Mouse (Mus musculus) duodenum, adult 2 months (tissue): ENCODE measurements around the gene Gm17545. TPM values are rescaled to one million over a fixed set of nuclear protein-coding genes. Genes with fewer than 3 reads are reported as not detected.

Source experiments
- polyA plus RNA-seq: library from polyadenylated mRNA; depleted of rRNA; stranded (reverse); fragments of >200 nt; gene quantifications from 2 replicates; pipeline ENCODE4 v1.2.3, GENCODE M21; 2012; ENCODE audit warnings: low replicate concordance; rRNA removed

Gene Gm17545
- not detected in 2 replicates for polyA plus RNA-seq

DNA sequence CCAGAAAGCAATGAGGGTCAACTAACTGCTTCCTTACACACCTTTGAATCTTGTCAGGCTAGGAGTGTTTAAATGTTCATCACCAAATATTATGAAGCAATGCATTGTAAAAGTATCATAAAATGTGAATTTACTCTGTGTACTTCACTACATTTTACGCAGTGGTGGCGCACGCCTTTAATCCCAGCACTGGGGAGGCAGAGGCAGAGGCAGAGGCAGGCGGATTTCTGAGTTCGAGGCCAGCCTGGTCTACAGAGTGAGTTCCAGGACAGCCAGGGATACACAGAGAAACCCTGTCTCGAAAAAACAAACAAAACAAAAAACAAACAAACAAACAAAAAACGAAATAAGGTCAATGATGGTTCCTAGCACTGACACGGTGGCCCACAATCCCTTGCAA lies at the start of gene Gm17545:
Gene Gm17545, plus strand, starts transcription at position 301 of the 400 bp plus-strand sequence.

DNA sequence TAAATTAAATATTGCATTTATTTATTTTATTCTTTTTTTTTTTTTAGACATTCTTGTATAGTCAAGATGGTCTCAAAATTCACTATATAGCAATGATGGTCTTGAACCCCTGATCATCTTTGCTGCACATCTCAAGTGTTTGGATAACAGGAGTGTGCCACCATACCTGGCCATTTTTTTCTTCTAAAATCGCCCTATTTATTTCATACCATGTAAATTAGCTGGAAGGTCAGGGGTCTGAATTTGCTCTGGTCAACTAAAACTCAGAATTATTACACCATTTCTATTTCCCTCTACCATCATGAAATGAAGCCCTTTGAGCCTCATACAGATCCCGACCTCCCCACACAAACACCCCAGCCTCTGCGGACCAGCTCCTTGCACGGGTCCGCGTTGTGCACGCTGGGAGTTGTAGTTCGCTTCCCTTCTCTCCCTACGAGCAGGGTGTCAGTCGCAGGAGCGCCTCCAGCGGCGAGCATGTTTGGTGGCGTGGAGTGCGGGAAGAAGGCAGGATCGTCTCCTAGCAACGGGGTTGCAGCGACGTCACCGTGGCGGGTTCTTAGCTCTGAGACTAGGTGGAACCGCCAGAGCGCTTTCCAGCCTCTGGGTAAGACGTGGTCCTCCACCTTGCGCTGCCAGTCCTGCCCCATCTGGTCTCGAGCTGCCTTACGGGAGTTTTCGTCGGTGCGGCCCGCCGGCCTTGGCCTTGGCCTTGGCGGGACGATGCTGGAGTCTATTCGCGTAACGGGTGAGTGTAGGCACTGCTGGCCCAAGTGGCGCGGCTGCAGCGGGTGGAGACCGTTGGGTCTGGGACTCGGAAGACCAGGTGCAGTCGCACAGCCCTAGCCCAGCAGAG lies 42.9 kb upstream of the Gm17545 start, which contains the start of gene 9530077C05Rik:
Gene 9530077C05Rik, plus strand, starts transcription at position 512 of the 856 bp plus-strand sequence.

DNA sequence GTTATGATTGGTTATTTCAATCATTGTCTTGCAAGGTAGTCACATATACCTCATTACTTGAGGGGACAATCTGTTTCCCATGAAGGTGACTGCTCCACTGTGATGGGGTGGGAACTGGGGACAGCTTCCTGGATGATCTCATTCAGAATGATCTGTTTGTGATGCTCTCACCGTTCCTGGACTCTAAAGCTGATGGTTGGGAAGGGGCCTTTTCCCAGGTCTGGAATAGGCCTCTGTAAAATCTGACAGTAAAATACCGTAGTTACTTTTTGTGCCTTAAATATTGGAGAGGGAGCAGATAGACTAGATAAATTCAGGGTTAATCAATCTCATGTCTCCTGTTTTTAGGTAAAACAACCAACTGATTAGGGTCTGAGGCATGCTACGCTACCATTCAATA lies 15.6 kb downstream of the Gm17545 start, which contains the start of gene Rp9:
Gene Rp9, minus strand, starts transcription at position 101 of the 400 bp plus-strand sequence.

DNA sequence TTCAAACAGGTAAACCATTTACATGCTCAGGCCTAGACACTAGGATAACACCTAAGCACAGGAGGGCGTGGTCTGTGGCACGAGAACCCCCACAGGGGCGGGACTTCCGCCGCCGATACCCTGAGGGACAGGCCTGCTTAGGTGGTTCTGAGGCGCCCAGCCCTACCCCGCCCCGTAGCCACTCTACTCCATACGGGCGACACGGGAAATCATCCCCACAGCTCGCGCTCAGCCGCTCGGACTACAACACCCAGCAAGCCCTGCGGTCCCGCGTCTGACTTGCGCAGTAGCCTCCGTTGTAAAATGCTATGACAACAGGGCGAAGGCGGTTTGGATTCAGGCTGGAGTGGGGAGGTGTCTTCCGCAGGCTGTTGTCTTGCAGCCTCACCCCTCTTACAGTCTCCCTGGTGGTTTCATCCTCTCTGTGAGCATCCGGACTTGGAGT lies 21.4 kb downstream of the Gm17545 start, which contains the start of gene Bbs9:
Gene Bbs9, plus strand, starts transcription at position 292 of the 445 bp plus-strand sequence.

Other genes with a start within 250 kb of the Gm17545 start
- 3.2 and 8.3 TPM in 2 replicates for gene Zfp809, start 228.6 kb upstream of the Gm17545 start, polyA plus RNA-seq
- gene Zfp599, start 194.4 kb upstream of the Gm17545 start, polyA plus RNA-seq = 0.05 TPM in 1 of 2 replicates, not detected in the other
- gene Zfp810, start 146.6 kb upstream of the Gm17545 start, polyA plus RNA-seq = 1.0 and 1.6 TPM in 2 replicates
- 0.43 and 1.8 TPM in 2 replicates for gene Anln, start 65.1 kb upstream of the Gm17545 start, polyA plus RNA-seq
- 0.18 and 0.31 TPM in 2 replicates for gene 9530077C05Rik, start 42.8 kb upstream of the Gm17545 start, polyA plus RNA-seq
- gene Rp9, start 15.5 kb downstream of the Gm17545 start, polyA plus RNA-seq = 81.6 and 181 TPM in 2 replicates
- gene Bbs9, start 21.4 kb downstream of the Gm17545 start, polyA plus RNA-seq = 2.8 and 3.5 TPM in 2 replicates